Mouse (Mus musculus) adrenal gland, adult 10 weeks (tissue): Measurements from ENCODE around the gene Gp5. TPM values are rescaled to one million over a fixed set of nuclear protein-coding genes. Genes with fewer than 3 reads are reported as not detected.

Experiments
- polyA plus RNA-seq: library from polyadenylated mRNA; stranded (reverse); fragments of 350-450 nt; fragmentation: Illumina TruSeq; extraction: RNeasy Lipid Tissue Mini Kit (QIAGEN cat#74804); gene quantifications from one replicate; pipeline ENCODE4 v1.2.3, GENCODE M21; 2014; ENCODE audit warnings: low read depth, low replicate concordance

The Gp5 gene
- polyA plus RNA-seq, result not detected

GRCm38 (mm10) chr16:30310647-30311046 is at the start of gene Gp5:
Gene Gp5, minus strand, starts transcription at chr16:30310779.

GRCm38 (mm10) chr16:30282844-30283495 is 27.6 kb downstream of the Gp5 start, which contains the start of gene Lrrc15:
Gene Lrrc15, minus strand, starts transcription at chr16:30283256.

GRCm38 (mm10) chr16:30267359-30267758 is 43.2 kb downstream of the Gp5 start, which contains the start of gene Cpn2:
Gene Cpn2, minus strand, starts transcription at chr16:30267499.

Other genes with a start within 250 kb of the Gp5 start
- gene Hes1, start 246.4 kb downstream of the Gp5 start, polyA plus RNA-seq, result 34.5 TPM
- 0.41 TPM for gene Cpn2, start 43.3 kb downstream of the Gp5 start, polyA plus RNA-seq
- gene Lrrc15, start 27.5 kb downstream of the Gp5 start, polyA plus RNA-seq, result not detected
- gene Atp13a3, start 95.2 kb upstream of the Gp5 start, polyA plus RNA-seq, result 143 TPM
- gene Tmem44, start 240.1 kb upstream of the Gp5 start, polyA plus RNA-seq, result 1.4 TPM